Mouse (Mus musculus) forebrain, embryonic 16.5 days (tissue): ENCODE measurements around the gene Spink4. TPM values are rescaled to one million over a fixed set of nuclear protein-coding genes. Genes with fewer than 3 reads are reported as not detected.

Experiments
- ATAC-seq: fragments of 200-750 bp; cut with Nextera tagmentation; 2 replicates; pipeline ENCODE4 v1.8.0; 2017; ENCODE audit warnings: mild to moderate bottlenecking, moderate library complexity
- H3K27ac ChIP-seq: fragments of 300-500 bp; sonication (generic); 2 replicates; pipeline ENCODE4 v1.5.1; 2014; ENCODE audit warnings: low read length, control low read depth
- H3K27me3 ChIP-seq: fragments of 300-500 bp; sonication (generic); replicated peaks from 2 replicates; pipeline ENCODE4 v1.6.1; 2014; ENCODE audit warnings: low read length; ENCODE audit not compliant: control insufficient read depth, insufficient read depth
- H3K36me3 ChIP-seq: fragments of 300-500 bp; sonication (generic); 2 replicates; pipeline ENCODE4 v1.6.1; 2014; ENCODE audit not compliant: control insufficient read depth, insufficient read depth
- H3K4me1 ChIP-seq: fragments of 300-500 bp; sonication (generic); replicated peaks from 2 replicates; pipeline ENCODE4 v1.6.1; 2014; ENCODE audit warnings: low read length; ENCODE audit not compliant: control insufficient read depth, insufficient read depth
- H3K4me2 ChIP-seq: fragments of 300-500 bp; sonication (generic); 2 replicates; pipeline ENCODE4 v1.6.1; 2014; ENCODE audit warnings: mild to moderate bottlenecking, low read length, control low read depth
- H3K4me3 ChIP-seq: fragments of 300-500 bp; sonication (generic); replicated peaks from 2 replicates; pipeline ENCODE4 v1.5.1; 2014; ENCODE audit warnings: mild to moderate bottlenecking, low read length, control low read depth
- H3K9ac ChIP-seq: fragments of 300-500 bp; sonication (generic); replicated peaks from 2 replicates; pipeline ENCODE4 v1.6.1; 2014; ENCODE audit warnings: low read depth, low read length, control low read depth
- H3K9me3 ChIP-seq: fragments of 300-500 bp; sonication (generic); 2 replicates; pipeline ENCODE4 v1.6.1; 2016; ENCODE audit warnings: low read length; ENCODE audit not compliant: control insufficient read depth
- WGBS: fragments of 180-500 bp; shearing (Covaris S2); extraction: QIAGEN DNeasy Blood & Tissue Kit; methylation state at CpG from one replicate; pipeline ENCODE4 v1.1.7; 2014; 5-methylcytosine and 5-hydroxymethylcytosine counted together
- polyA plus RNA-seq: library from polyadenylated mRNA; unstranded; fragments of >200 nt; fragmentation: Nextera tagmentation; extraction: Ambion mirVana; gene quantifications from 2 replicates; pipeline ENCODE4 v1.2.1, GENCODE M21; 2015

Gene Spink4
- polyA plus RNA-seq, 1 experiment from 2014 or later, result not detected

GRCm38 (mm10) chr4:40895646-40896045, 24.2 kb upstream of the Spink4 start:
- no peaks in the 10 kb centered on the region for H3K36me3 ChIP-seq
- H3K4me3 ChIP-seq, result no peak overlapping the region
- ATAC-seq, result no peak
- H3K27ac ChIP-seq, result no peak overlapping the region
- no peaks in the 10 kb centered on the region for H3K9me3 ChIP-seq
- no peak overlapping the region for H3K9ac ChIP-seq
- H3K4me2 ChIP-seq, result no peak overlapping the region
- H3K27me3 ChIP-seq, result no peaks in the 10 kb centered on the region
- no peaks in the 10 kb centered on the region for H3K4me1 ChIP-seq
- WGBS, result 95% methylated on average over 2 of the region's 2 CpGs

DNA sequence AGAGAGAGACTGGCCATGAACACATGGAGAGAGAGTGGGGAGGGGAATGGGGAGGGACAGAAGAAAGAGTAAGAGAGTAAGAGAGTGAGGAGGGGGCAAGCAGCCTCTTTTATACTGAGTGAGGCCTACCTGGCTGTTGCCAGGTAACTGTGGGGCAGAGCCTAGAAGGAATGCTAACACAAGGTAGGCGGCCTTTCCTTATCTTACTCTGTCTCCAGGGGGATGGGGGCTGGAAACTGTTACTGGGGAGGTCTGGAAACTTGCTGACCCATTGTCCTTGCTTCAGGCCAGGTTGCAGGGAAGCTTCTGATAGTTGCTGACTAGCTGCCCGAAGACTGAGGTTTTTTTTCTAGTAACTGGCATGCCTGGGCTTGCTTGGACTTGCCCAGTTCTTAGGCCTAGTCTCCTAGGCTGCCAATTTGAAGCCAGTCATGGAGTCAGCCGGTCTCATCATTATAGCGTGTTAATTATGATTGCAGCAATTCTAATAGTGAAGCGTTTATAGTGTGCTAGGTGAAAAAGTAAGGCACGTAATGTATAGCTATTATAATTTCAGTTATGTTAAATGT, 21.3 kb upstream of the Spink4 start:
- Histone ChIP-seq H3K4me3 (no peak overlapping the region), H3K4me2 (no peak overlapping the region), H3K4me1 (no peaks in the 10 kb centered on the region), H3K9ac (no peak overlapping the region), H3K36me3 (no peaks in the 10 kb centered on the region), H3K27ac (no peak overlapping the region), H3K9me3 (no peaks in the 10 kb centered on the region), H3K27me3 (no peaks in the 10 kb centered on the region)
- no peak for ATAC-seq
- 83% methylated on average over 6 of the region's 6 CpGs for WGBS

- ATAC-seq, result no peak
- no peak overlapping the region for H3K4me3 ChIP-seq
- no peak overlapping the region for H3K27ac ChIP-seq
- H3K9ac ChIP-seq, result no peak overlapping the region
- no peaks in the 10 kb centered on the region for H3K9me3 ChIP-seq
- no peaks in the 10 kb centered on the region for H3K36me3 ChIP-seq
- no peaks in the 10 kb centered on the region for H3K27me3 ChIP-seq
- H3K4me2 ChIP-seq, result no peak overlapping the region
- WGBS, result 51% methylated on average over 2 of the region's 2 CpGs
- no peaks in the 10 kb centered on the region for H3K4me1 ChIP-seq
Measured at GRCm38 (mm10) chr4:40899264-40899663, 20.6 kb upstream of the Spink4 start.

DNA sequence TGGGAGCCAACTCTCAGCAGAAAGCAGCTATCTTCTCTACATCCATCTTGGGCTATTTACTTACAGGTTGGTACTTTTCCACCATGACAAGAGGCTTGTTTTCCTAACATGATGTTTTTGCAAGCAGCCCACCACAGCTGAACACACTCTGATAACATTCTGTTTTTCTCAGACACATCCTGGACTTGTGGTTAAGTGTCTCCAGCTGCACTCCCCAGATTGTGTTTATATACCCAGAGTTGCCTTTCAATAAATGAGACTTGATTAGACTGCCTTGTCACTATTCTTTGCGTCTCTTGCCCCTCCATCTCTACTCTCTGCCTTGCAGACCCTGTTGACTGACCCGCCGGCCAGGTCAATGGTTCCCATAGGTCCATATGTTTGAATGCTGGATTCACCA, 19.8 kb upstream of the Spink4 start:
- H3K27me3 ChIP-seq, result no peaks in the 10 kb centered on the region

DNA sequence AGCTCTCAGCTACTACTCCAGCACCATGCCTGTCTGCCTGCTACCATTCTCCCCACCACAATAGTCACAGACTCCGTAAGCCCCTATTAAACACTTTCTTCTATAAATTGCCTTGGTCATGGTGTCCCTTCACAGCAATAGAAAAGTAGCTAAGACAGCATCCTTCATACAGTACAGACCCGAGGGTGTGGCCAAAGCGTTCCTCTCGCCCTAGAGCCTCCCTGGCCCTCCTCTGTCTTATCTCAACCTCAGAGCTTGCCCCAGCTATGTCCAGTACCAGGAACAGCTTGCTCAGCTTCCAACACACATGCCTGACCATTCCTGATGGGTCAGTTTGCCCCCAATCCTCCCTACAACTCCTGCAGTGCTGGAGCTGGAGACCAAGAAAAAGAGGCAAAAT, 19.2 kb upstream of the Spink4 start:
- no peak overlapping the region for H3K4me3 ChIP-seq
- H3K9me3 ChIP-seq, result no peaks in the 10 kb centered on the region
- WGBS, result 91% methylated on average over 4 of the region's 4 CpGs
- no peaks in the 10 kb centered on the region for H3K4me1 ChIP-seq
- H3K4me2 ChIP-seq, result no peak overlapping the region
- ATAC-seq, result no peak
- H3K9ac ChIP-seq, result no peak overlapping the region
- no peaks in the 10 kb centered on the region for H3K27me3 ChIP-seq
- no peak overlapping the region for H3K27ac ChIP-seq
- no peaks in the 10 kb centered on the region for H3K36me3 ChIP-seq

More for the DNA sequence above, 19.8 kb upstream of the Spink4 start:
- no peaks in the 10 kb centered on the region for H3K4me1 ChIP-seq
- WGBS, result 91% methylated on average over 3 of the region's 3 CpGs
- H3K4me2 ChIP-seq, result no peak overlapping the region
- H3K9me3 ChIP-seq, result no peaks in the 10 kb centered on the region
- no peak for ATAC-seq
- no peak overlapping the region for H3K27ac ChIP-seq
- H3K36me3 ChIP-seq, result no peaks in the 10 kb centered on the region
- H3K9ac ChIP-seq, result no peak overlapping the region
- no peak overlapping the region for H3K4me3 ChIP-seq

DNA sequence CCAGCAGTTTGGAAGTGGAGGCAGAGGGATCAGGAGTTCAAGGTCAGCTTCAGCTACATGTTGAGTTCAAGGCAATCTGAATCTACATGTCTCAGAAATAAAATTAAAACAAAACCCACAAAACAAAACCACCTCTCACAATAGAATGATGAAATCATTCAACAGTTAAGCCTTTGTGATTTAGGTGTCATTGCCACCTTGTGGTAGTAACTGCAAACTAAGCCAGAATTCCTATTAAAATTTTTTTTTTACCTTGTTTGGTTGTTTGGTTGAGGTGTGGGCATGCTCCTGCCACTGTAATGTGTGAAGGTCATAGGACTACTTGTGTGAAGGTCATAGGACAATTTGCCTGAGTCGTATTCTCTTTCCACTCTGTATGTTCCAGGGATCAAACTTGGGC, 13.6 kb upstream of the Spink4 start:
- no peaks in the 10 kb centered on the region for H3K27me3 ChIP-seq
- H3K4me3 ChIP-seq, result no peak overlapping the region
- H3K9ac ChIP-seq, result no peak overlapping the region
- no peak overlapping the region for H3K27ac ChIP-seq
- H3K9me3 ChIP-seq, result no peaks in the 10 kb centered on the region
- ATAC-seq, result no peak
- H3K4me2 ChIP-seq, result no peak overlapping the region
- H3K36me3 ChIP-seq, result no peaks in the 10 kb centered on the region
- WGBS, result 70% methylated on average over 1 of the region's 1 CpGs
- peaks cover 8% of the 10 kb centered on the region for H3K4me1 ChIP-seq

DNA sequence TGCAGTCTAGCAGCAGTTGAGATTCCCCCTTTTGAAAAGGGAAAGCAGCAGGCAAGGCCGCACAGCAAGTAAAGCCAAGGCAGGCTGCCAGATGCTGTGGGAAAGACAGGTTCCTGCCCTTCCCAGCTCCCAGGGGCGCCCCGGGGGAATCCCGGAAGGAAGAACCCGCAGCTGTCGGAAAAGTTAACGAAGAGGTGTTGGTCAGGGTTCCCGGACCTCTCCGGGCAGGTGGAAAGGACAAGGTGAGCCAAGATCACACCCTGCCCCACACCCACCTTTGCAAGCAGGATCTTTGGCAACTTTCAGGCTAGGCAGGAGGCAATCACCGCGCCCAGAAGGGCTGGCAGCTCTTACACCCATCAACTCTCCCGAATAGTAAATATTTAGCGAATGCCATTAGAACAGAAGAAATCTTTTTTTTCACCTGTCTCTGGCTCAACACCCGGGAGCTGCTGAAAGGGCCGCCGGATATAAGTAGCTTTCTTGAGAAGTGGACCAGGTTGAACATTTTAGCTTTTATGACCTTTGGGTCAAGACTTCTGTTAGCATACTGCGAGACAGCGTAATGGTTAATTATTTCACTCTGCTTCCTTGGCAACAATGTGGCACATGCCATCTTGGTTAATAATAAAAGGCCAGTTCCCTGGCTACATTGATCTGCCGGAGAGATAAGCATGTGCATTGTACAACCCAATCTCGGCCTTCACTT, 11.4 kb upstream of the Spink4 start:
- Histone ChIP-seq H3K4me1 (peaks cover 8% of the 10 kb centered on the region), H3K9ac (no peak overlapping the region), H3K27ac (no peak overlapping the region), H3K4me2 (no peak overlapping the region), H3K4me3 (no peak overlapping the region), H3K27me3 (no peaks in the 10 kb centered on the region), H3K36me3 (no peaks in the 10 kb centered on the region), H3K9me3 (no peaks in the 10 kb centered on the region)
- 50% methylated on average over 20 of the region's 20 CpGs for WGBS
- no peak for ATAC-seq

DNA sequence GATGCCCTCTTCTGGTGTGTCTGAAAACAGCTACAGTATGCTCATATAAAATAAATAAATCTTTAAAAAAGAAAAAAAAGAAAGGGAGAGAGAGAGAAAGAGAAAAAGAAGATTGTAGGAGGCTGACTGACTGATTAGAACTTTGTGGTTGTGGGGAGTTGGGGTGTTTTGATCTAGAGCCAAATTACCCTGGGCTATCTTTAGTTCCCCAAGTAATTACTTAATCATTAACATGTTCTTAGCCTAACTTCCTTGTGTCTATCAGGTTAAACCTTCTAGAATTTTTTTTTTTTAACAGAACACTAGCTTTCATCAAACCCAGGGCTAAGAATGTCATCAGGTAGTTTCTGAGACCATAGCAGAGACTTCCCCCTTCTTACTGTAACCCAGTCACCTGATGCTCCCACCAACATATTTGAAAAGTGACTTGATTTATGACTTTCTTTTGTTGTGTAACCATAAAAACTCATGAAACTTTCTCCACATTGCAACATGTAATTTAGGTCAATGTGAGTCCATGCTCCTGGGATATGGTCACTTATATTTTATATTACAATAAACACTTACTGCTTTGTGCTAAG, 5.5 kb upstream of the Spink4 start:
- H3K9ac ChIP-seq, result no peak overlapping the region
- no peak overlapping the region for H3K27ac ChIP-seq
- no peak overlapping the region for H3K4me3 ChIP-seq
- ATAC-seq, result no peak
- no peaks in the 10 kb centered on the region for H3K27me3 ChIP-seq
- no peaks in the 10 kb centered on the region for H3K9me3 ChIP-seq
- H3K4me1 ChIP-seq, result no peaks in the 10 kb centered on the region
- no peaks in the 10 kb centered on the region for H3K36me3 ChIP-seq
- no peak overlapping the region for H3K4me2 ChIP-seq

- Histone ChIP-seq H3K4me1 (no peaks in the 10 kb centered on the region), H3K4me2 (no peak overlapping the region), H3K9ac (no peak overlapping the region), H3K4me3 (no peak overlapping the region), H3K27ac (no peak overlapping the region), H3K27me3 (no peaks in the 10 kb centered on the region), H3K9me3 (no peaks in the 10 kb centered on the region), H3K36me3 (no peaks in the 10 kb centered on the region)
- no peak for ATAC-seq
- WGBS, result 81% methylated on average over 5 of the region's 5 CpGs
Measured at GRCm38 (mm10) chr4:40915947-40916346, 3.9 kb upstream of the Spink4 start.
